Mouse (Mus musculus) hindbrain, embryonic 16.5 days (tissue): Measurements from ENCODE around the gene Baz2a. TPM values are rescaled to one million over a fixed set of nuclear protein-coding genes. Genes with fewer than 3 reads are reported as not detected.

ENCODE experiments used
- ATAC-seq: fragments of 200-750 bp; cut with Nextera tagmentation; 2 replicates; pipeline ENCODE4 v1.8.0; 2017; ENCODE audit warnings: moderate TSS enrichment, moderate library complexity
- H3K27ac ChIP-seq: fragments of 300-500 bp; sonication (generic); 2 replicates; pipeline ENCODE4 v1.5.1; 2014; ENCODE audit warnings: low read depth, mild to moderate bottlenecking, control low read depth, low read length, moderate library complexity
- H3K27me3 ChIP-seq: fragments of 300-500 bp; sonication (generic); replicated peaks from 2 replicates; pipeline ENCODE4 v1.6.1; 2014; ENCODE audit warnings: low read length; ENCODE audit not compliant: control insufficient read depth, insufficient read depth
- H3K36me3 ChIP-seq: fragments of 300-500 bp; sonication (generic); 2 replicates; pipeline ENCODE4 v1.6.1; 2014; ENCODE audit warnings: mild to moderate bottlenecking, low read length, moderate library complexity, mixed read lengths; ENCODE audit not compliant: control insufficient read depth, insufficient read depth
- H3K4me1 ChIP-seq: fragments of 300-500 bp; sonication (generic); 2 replicates; pipeline ENCODE4 v1.6.1; 2014; ENCODE audit warnings: low read depth, low read length; ENCODE audit not compliant: control insufficient read depth, insufficient read depth
- H3K4me2 ChIP-seq: fragments of 300-500 bp; sonication (generic); 2 replicates; pipeline ENCODE4 v1.6.1; 2014; ENCODE audit warnings: mild to moderate bottlenecking, low read length, control low read depth, moderate library complexity
- H3K4me3 ChIP-seq: fragments of 300-500 bp; sonication (generic); 2 replicates; pipeline ENCODE4 v1.5.1; 2014; ENCODE audit warnings: mild to moderate bottlenecking, low read length, control low read depth, moderate library complexity
- H3K9ac ChIP-seq: fragments of 300-500 bp; sonication (generic); 2 replicates; pipeline ENCODE4 v1.6.1; 2014; ENCODE audit warnings: low read depth, mild to moderate bottlenecking, control low read depth, low read length, moderate library complexity
- H3K9me3 ChIP-seq: fragments of 300-500 bp; sonication (generic); 2 replicates; pipeline ENCODE4 v1.6.1; 2014; ENCODE audit warnings: mild to moderate bottlenecking, low read length, moderate library complexity; ENCODE audit not compliant: control insufficient read depth
- WGBS: fragments of 180-500 bp; shearing (Covaris S2); extraction: QIAGEN DNeasy Blood & Tissue Kit; methylation state at CpG from one replicate; pipeline ENCODE4 v1.1.7; 2014; 5-methylcytosine and 5-hydroxymethylcytosine counted together
- polyA plus RNA-seq: library from polyadenylated mRNA; unstranded; fragments of >200 nt; fragmentation: Nextera tagmentation; extraction: Ambion mirVana; gene quantifications from 2 replicates; pipeline ENCODE4 v1.2.1, GENCODE M21; 2015

Gene Baz2a
- polyA plus RNA-seq, 1 experiment from 2014 or later: 6.9 TPM

DNA sequence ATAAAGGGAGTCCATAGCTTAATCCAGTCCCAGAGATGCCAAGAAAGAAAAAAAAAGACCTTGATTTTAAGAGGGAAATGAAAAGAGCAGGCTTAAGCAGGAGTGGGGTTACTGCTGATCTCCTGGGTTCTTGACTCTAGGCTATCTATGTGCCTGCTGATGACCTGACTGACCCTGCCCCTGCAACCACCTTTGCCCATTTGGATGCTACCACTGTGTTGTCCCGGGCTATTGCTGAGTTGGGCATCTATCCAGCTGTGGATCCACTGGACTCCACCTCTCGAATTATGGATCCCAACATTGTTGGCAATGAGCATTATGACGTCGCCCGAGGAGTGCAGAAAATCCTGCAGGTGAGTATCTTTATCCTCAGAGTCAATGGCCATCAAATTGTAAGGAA is 3.2 kb upstream of the Baz2a start:
- no peak overlapping the region for H3K9ac ChIP-seq
- no peaks in the 10 kb centered on the region for H3K27me3 ChIP-seq
- H3K4me3 ChIP-seq: no peak overlapping the region
- peaks cover 42% of the 10 kb centered on the region for H3K36me3 ChIP-seq
- 95% methylated on average over 5 of the region's 5 CpGs for WGBS
- ATAC-seq: no peak
- H3K27ac ChIP-seq: no peak overlapping the region
- H3K9me3 ChIP-seq: no peaks in the 10 kb centered on the region
- H3K4me1 ChIP-seq: peaks cover 20% of the 10 kb centered on the region
- no peak overlapping the region for H3K4me2 ChIP-seq

DNA sequence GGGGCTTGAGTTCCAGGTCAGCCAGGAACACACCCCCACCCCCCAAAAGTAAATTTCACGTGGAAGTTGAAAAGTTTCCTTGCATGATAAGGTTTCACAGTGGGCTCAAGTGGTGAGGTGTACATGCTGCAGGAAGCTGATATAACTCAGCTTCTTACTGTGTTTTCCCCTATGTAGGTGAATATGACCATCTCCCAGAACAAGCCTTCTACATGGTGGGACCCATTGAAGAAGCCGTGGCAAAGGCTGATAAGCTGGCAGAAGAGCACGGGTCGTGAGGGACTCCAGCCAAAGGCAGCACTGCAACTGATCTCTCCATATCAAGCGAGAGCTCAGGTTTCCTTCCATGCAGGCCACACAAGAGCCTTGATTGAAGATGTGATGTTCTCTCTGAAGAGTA is 1.5 kb upstream of the Baz2a start:
- H3K4me2 ChIP-seq: no peak overlapping the region
- H3K9me3 ChIP-seq: no peaks in the 10 kb centered on the region
- peaks cover 33% of the 10 kb centered on the region for H3K4me1 ChIP-seq
- no peak for ATAC-seq
- H3K27me3 ChIP-seq: no peaks in the 10 kb centered on the region
- H3K4me3 ChIP-seq: no peak overlapping the region
- H3K9ac ChIP-seq: no peak overlapping the region
- peaks cover 42% of the 10 kb centered on the region for H3K36me3 ChIP-seq
- H3K27ac ChIP-seq: no peak overlapping the region
- 84% methylated on average over 5 of the region's 5 CpGs for WGBS

DNA sequence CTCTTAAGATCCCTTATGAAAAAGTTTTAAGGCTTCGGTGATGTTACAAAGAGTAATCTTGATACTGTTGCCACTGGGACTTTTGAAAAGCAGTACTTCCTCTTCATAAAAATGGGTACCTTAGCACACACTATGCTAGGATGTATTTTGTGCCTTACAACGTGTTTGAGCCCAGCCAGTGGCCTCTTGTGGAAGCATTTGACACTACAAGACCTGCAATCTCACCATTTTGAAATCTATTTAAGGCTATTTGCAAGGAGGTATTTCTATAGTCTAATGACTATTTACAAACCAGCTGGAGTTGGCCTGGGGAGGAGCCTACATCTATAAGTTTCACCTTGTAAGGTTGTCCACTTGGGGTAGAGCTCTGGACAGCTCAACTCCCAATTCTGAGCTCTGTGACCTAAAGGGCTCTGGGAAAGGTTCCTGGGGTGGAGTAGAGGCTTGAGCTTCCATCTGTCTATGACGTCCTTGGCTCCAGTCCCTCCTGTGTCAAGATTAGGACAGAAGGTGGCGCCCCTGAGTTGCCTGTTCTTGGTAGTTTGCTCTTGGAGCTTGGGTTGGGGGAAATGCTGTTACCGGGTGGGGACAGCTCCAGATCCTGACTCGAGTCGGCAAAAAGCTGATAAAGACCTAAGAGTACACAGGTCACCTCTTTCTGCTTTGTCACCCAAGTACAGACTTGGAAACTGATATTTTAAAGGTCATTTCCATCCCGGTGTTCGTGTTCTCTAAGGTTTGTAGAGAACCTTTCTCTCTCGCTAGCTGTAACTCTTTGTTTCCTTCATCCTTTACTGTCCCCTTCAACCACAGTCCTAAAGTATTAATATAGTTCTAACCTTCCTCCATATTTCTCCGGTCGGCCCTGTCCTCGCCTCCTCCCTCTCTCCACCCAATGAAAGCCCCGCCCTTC is 470 bp upstream of the Baz2a start:
- H3K4me3 ChIP-seq: peak overlapping the region; percentile 79
- no peaks in the 10 kb centered on the region for H3K27me3 ChIP-seq
- peak; percentile 32 for ATAC-seq
- 7% methylated on average over 14 of the region's 14 CpGs for WGBS
- peak overlapping the region; percentile 92 for H3K4me2 ChIP-seq
- H3K9ac ChIP-seq: no peak overlapping the region
- peaks cover 31% of the 10 kb centered on the region for H3K36me3 ChIP-seq
- peaks cover 29% of the 10 kb centered on the region for H3K4me1 ChIP-seq
- no peaks in the 10 kb centered on the region for H3K9me3 ChIP-seq
- H3K27ac ChIP-seq: no peak overlapping the region; the same call in 1 of the 2 replicates

DNA sequence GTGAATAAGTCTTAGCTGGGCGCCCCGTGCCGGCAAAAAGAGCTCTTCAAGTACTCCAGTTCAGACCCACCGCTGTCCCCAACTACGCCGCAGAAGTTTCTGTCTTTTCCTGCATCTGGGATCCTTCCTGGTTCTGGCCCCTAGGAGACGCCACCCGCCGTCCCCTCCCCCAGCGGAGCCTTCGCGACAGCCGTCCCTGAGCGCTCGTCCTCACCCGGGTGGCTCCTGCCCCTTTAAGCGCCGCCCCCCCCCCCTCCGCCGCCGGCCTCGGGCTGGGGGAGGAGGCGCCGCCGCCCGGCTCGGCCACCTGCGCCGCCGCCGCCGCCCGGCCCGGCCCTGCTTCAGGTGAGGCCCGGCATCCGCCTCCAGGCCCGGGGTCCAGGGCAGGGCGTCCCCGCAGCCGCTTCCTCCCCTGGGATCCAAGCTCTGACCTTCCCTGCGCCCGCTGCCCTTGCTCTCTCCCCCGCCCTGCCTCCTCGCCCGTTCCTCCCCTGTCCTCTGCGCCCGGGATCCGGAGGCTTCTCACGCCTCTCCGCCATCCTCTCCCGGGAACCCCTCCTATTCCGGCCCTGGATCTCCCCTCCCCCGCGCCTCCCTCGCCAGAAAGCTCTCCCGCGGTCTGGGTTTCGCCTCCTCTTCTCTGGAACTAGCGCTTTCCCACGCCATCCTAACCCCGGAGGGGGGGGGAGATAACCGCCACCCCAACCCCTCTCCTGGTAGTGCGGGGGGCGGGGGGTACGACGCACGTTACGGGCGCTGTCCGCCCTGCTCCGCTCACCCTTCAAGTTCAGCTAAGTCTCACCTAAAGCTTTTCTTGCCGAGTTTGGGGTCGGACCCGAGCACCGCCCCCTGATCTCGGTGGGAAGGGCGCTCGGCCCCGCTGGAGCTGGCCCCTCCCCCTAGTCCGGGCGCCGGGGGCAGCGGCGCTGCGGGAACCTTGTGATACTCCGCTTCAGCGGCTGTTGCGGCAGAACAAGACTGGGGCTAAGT is 1.4 kb downstream of the Baz2a start:
- H3K27ac ChIP-seq: peak overlapping the region; percentile 89
- H3K4me1 ChIP-seq: peaks cover 29% of the 10 kb centered on the region
- peak; percentile 52 for ATAC-seq
- peak overlapping the region; percentile 79 for H3K4me3 ChIP-seq
- H3K36me3 ChIP-seq: peaks cover 27% of the 10 kb centered on the region
- H3K4me2 ChIP-seq: peak overlapping the region; percentile 92
- H3K9me3 ChIP-seq: no peaks in the 10 kb centered on the region
- peak overlapping the region; percentile 87 for H3K9ac ChIP-seq
- WGBS: under 1% methylated on average over 81 of the region's 88 CpGs
- H3K27me3 ChIP-seq: no peaks in the 10 kb centered on the region

DNA sequence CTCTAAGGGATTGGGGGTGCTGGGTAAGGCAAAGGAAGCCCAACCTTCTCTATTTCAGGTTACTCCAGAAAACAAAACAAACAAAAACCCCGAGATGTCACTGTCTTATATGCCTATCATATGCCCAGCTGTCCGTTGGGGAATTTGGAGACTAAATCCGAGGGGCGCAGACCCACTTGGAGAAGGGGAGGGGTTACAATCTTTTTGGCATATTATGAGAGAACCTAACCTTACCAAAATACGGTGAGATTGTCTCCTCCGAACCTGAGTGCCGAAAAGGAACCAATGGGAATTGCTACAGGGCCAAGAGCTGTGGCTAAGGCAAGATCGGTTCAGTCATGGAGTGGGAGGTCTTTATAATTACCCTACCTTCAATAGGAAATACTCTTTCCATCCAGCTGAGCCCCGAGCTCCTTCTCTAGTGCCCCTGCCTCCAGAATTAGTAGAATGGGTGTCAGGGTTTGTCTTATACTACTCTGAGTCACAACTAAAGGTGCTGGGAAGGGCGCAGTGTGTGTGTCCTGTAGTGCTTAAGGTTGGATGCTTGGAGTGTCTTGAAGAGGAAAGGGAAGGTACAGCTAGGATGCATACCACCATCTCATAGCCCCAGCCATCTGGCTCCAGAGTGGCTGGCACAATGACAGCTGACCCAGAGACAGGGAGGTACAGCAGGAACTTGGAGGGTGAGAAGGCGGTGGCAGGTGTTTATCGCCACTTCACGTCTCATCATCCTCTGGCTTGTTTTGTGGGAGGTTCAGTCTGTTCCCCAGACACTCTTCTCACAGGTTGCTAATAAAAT is 2.3 kb downstream of the Baz2a start:
- ATAC-seq: no peak
- Histone ChIP-seq H3K9ac (peak overlapping the region; percentile 87), H3K9me3 (no peaks in the 10 kb centered on the region), H3K36me3 (peaks cover 18% of the 10 kb centered on the region), H3K4me3 (peak overlapping the region; percentile 79), H3K27me3 (no peaks in the 10 kb centered on the region), H3K4me2 (peak overlapping the region; percentile 92), H3K27ac (peak overlapping the region; percentile 89), H3K4me1 (peaks cover 38% of the 10 kb centered on the region)
- 18% methylated on average over 13 of the region's 13 CpGs for WGBS

DNA sequence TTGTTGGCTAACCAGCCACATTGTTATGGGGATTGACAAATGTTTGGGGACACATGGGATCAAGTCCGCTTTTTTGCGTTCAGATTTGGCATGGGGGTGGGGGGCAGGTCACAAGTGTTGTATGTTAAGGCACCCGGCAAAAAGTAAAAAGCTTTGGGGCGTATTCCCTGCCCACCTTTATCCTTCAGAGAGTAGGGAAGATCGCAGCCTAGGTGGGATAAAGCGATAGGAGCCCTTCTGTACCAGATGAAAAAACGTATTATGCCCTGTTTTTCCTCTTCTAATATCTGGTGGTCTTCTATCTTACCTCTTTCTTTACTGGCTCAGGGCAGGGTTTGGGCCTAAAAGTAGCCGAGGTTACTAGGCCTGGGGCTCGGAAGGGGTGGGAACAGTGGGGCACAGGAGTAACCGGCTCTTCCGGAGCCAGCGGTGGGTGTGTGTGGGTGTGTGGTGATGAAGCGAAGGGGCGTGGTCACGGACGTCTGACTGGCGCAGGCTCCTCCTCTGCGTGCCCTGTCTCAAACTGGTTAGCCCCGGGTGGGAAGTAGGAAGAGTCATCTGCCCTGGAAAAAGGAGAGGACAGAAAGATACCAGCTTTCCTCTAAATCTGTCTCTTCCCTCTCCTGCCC is 3.1 kb downstream of the Baz2a start:
- H3K4me3 ChIP-seq: peak overlapping the region; percentile 26
- peaks cover 40% of the 10 kb centered on the region for H3K4me1 ChIP-seq
- peak overlapping the region; percentile 92 for H3K4me2 ChIP-seq
- peak overlapping the region; percentile 45; the same call in 1 of the 2 replicates for H3K9ac ChIP-seq
- 9% methylated on average over 19 of the region's 19 CpGs for WGBS
- no peaks in the 10 kb centered on the region for H3K9me3 ChIP-seq
- H3K27me3 ChIP-seq: no peaks in the 10 kb centered on the region
- ATAC-seq: peak; percentile 40
- H3K27ac ChIP-seq: no peak overlapping the region
- peaks cover 12% of the 10 kb centered on the region for H3K36me3 ChIP-seq

DNA sequence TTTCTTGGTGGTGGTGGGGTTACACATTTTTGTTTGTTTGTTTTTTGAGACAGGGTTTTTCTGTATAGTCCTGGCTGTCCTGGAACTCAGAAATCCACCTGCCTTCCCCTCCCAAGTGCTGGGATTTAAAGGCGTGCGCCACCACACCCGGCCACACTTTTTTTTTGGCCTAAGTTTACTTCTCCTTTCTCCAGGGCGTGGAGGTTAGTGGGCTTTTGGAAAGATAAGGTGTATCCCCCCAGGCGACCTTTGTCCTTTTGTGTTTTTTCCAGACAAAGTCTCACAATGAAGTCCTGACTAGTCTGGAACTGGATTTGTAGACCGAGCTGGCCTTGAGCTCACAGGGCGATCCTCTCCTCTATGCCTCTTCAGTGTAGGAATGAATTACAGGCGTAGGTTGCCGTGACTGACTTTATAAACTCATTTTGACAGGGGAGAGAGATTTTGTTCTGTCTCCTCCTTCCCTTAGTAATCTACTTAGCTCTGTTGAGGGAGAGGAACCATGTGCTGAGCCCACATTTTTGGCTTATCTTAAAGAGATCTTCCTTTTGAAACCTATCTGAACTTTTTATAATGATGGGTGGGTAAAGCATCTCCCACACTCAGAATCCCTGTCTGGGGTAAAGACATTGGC is 3.7 kb downstream of the Baz2a start:
- no peaks in the 10 kb centered on the region for H3K9me3 ChIP-seq
- H3K4me3 ChIP-seq: no peak overlapping the region
- no peak for ATAC-seq
- no peaks in the 10 kb centered on the region for H3K27me3 ChIP-seq
- peaks cover 40% of the 10 kb centered on the region for H3K4me1 ChIP-seq
- no peak overlapping the region; the same call in 1 of the 2 replicates for H3K4me2 ChIP-seq
- H3K27ac ChIP-seq: no peak overlapping the region
- peaks cover 5% of the 10 kb centered on the region; the same call in 1 of the 2 replicates for H3K36me3 ChIP-seq
- WGBS: 35% methylated on average over 9 of the region's 9 CpGs
- no peak overlapping the region for H3K9ac ChIP-seq

DNA sequence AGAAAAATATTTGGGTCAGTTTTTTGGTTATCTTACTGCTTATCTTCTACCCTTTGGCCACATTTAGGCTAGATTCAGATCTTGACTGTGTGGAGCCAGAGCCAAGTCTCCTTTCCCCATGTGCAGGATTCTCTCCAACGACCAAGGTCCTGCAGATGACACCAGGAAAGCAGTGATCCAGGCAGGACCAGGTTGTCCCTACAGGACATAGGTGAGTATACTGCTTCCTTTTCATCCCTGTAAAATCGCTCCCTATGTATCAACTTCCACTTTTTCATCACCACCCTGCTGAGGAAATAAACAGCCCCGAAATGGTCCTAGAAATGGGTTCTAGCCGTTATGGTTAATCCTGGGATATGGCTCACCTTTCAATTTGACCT is 4.9 kb downstream of the Baz2a start:
- Histone ChIP-seq H3K4me1 (peaks cover 34% of the 10 kb centered on the region), H3K27me3 (no peaks in the 10 kb centered on the region), H3K27ac (no peak overlapping the region), H3K36me3 (no peaks in the 10 kb centered on the region), H3K9ac (no peak overlapping the region), H3K4me2 (peak overlapping the region; percentile 16; the same call in 1 of the 2 replicates), H3K4me3 (no peak overlapping the region), H3K9me3 (no peaks in the 10 kb centered on the region)
- no peak for ATAC-seq
- WGBS: 27% methylated on average over 4 of the region's 4 CpGs
